Mouse (Mus musculus) urinary bladder, postnatal 36 days (tissue): ENCODE results near the gene Kcnn3.

ENCODE experiments used
- DNase-seq, 2 experiments: peaks; one replicate each; pipeline ENCODE4 v3.0.0; 2022; ENCODE audit warnings: low spot score in 2 of 2, mixed read lengths in 1 of 2

The Kcnn3 gene

DNA sequence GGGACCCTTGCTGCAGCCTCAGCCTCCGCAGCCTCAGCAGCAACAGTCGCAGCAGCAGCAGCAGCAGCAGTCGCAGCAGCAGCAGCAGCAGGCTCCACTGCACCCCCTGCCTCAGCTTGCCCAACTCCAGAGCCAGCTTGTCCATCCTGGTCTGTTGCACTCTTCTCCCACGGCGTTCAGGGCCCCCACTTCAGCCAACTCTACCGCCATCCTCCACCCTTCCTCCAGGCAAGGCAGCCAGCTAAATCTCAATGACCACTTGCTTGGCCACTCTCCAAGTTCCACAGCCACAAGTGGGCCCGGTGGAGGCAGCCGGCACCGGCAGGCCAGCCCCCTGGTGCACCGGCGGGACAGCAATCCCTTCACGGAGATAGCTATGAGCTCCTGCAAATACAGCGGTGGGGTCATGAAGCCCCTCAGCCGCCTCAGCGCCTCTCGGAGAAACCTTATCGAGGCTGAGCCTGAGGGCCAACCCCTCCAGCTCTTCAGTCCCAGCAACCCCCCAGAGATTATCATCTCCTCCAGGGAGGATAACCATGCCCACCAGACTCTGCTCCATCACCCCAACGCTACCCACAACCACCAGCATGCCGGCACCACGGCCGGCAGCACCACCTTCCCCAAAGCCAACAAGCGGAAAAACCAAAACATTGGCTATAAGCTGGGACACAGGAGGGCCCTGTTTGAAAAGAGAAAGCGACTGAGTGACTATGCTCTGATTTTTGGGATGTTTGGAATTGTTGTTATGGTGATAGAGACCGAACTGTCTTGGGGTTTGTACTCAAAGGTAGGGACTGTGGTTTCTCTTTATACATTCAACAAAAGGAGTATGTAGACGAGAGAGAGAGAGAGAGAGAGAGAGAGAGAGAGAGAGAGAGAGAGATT, 896 bp downstream of the Kcnn3 start:
- DNase-seq: no peak

- DNase-seq: no peak
These were observed 1.5 kb downstream of the Kcnn3 start for GRCm38 (mm10) chr3:89521503-89521854.

DNA sequence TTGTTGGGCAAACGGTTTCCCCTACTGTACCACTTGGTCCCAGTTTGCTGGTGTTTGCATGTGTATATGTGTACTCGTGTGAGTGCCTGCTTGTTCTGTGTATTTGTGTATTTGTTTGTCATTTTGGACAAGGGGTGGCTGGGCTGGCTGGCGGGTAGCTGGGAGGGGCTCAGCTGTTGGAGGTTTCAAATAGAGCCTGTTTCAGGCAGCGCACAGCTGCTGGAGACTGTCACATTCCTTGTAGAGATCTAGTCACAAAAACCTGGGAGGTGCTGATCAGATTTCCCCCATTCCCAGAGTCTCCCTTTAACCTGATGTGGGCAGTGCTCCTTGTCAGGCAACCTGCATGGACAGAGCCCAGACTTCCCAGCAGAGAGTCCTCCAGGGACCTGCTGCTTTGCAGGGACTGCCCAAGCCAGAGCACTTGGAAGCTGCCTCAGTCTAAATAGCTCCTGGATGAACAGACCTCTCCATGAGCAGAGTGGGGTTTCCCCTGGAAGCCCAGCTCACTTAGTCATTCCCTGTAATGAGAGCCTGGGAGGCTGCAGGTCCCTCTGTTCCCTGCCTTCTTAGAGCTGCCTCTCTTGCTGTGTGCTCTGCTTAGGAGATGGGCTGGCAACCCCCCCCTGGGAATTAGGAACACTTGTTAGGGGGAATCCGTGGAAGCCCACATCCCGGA, 2.6 kb downstream of the Kcnn3 start:
- no peak for DNase-seq

DNA sequence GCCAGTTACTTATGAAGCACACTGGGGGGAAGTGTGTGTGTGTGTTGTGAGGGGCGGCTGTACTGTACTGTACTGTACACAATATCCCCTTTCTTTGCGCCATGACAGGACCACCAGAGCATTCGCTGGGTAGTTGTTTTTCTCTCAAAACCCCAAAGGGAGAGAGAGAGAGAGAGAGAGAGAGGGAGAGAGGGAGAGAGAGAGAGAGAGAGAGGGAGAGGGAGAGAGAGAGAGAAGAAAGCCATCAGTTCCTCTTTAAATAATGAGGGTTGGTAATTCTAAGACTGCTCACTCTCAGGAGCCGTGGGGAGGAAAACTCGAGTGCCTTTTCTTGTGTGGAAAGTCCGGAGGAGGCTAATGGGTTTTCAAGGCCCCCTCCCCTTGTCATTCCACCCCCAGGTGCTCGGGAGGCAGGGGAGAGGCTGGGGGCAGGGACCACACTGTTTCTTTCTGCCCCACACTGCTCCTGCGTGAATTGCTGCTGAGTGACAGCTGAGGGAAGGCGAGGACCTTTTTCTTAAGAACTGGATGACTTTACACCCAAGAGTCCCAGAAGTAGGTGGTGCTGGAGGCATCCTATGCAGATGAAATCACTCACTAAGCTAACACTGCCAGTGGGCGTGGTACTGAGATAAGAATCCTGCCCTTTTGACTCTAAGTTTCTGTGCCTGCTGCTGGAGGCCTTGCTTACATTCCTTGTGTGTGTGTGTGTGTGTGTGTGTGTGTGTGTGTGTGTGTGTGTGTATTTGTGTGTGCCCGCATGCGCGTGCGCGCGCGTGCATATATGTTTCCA, 6.5 kb downstream of the Kcnn3 start:
- DNase-seq: peak; percentile 46 to 64

- no peak for DNase-seq
These were observed 9.8 kb downstream of the Kcnn3 start for GRCm38 (mm10) chr3:89529796-89530195.

DNA sequence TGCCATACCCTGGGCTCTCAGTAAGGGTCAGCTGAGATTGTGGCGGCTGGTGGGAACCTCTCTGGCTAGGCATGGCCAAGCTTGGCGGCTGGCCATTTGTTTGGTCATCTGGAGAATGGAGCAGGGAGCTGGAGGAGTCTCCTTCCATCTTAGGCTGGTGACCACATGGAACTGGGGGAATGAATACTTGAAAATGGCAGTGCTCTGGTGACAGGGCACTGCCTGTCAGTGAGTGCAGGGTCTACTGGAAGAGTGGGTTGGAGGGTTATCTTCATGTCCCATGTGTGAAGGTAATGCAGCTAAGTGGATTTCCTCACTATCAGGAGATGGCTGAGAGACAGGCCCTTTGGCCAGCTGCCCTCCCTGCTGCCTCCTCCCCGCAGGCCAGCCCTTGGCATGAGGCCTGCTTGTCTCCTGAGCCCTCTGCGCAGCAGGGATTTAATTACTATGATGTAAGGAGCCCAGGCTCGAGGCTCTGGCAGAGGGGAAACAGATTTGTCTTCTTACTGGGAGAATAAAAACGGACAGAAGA, 14.7 kb downstream of the Kcnn3 start:
- DNase-seq: peak in 1 of 2 experiments; percentile 68

GRCm38 (mm10) chr3:89535147-89535546, 15.2 kb downstream of the Kcnn3 start:
- DNase-seq: no peak

- no peak for DNase-seq
These were observed 19.2 kb downstream of the Kcnn3 start for GRCm38 (mm10) chr3:89539036-89539739.

DNA sequence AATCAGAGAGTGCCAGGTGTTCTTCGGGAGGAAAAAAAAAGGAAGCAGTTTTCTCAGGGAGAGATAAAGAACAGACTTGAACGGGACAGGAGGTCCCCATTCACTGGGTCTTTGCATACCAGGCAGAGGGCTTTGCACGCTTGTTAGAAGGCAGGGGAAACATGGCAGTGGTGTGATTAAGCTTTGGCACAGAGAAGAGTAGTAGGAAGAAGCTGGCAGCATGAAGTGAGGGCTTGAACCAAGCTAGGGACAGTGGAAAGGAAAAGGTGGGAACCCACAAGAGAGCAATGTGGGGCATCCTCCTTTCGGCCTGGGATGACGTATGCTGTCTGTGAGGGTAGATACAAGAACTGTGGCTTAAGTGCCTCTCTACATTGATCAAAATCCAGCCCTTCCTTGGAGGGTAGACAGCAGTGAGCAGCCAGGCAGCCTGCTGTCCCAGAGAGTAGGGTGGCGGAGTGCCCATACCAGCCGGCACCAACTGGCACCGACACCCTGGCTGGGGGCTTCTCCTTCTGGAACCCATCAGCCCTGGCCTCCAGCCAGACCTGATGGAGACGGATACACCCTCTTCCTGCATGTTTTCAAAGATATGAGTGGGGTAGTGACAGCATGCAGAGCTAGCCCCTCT, 19.9 kb downstream of the Kcnn3 start:
- no peak for DNase-seq

- DNase-seq: no peak
These were observed 20.4 kb downstream of the Kcnn3 start for GRCm38 (mm10) chr3:89540371-89540743.

- no peak for DNase-seq
These were observed 27.0 kb downstream of the Kcnn3 start for GRCm38 (mm10) chr3:89546951-89547350.

DNA sequence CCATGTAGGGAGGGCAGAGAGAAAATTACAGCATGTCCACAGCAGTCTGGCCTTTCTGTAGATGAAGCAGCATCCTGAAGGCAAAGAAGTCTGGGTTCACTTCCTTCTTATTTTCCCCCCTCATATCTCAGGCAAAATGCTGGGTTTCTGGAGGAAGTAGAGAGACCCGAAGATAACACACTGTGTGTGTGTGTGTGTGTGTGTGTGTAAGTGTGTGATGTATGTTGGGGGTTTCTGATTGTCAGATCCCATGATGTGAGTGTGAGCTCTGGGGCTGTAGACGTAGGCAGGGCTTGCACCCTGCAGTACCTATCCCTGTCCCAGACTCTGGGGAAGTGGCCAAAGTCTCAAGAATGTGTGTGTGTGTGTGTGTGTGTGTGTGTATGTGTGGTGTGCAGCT, 28.8 kb downstream of the Kcnn3 start:
- no peak for DNase-seq

GRCm38 (mm10) chr3:89549488-89549887, 29.5 kb downstream of the Kcnn3 start:
- DNase-seq: no peak

DNA sequence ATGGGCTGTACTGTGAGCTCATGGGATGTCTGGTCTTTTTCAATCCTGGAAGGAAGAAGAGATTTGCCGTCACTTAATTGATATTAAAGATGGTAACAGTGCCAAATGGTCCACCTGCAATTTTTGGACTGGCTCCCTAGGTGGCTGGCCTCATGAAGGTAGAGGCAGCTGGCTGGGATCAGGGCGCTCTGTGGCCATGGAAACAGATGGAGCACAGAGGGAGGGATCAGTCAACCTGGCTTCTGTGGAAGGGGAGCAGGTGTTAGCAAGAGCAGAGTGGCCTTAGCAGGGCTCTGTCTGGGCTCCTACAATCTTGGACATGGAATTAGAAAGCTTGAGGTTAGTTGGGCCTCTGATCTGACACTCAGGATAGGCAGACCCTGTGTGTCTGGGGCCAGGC, 31.9 kb downstream of the Kcnn3 start:
- DNase-seq: no peak

DNA sequence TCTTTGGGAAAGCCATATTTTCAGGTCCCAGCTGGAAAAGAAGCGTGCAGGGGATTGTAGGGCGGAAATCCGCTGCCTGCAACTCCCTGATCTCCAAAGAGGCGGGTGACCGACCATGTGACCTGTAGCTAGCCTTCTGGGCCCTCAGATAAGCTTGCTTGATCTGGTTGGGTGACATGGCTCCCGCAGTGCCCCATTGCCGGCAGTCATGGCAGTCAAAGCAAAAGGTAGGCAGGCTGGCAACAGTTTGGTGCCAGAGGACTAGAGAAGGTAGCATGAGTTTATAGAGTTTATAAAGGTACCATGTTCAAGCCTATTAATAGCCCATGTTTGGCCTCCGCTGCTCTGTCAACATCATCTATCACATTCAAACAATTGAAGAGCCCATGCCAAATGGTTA, 33.5 kb downstream of the Kcnn3 start:
- DNase-seq: no peak

GRCm38 (mm10) chr3:89553946-89554345, 34.0 kb downstream of the Kcnn3 start:
- no peak for DNase-seq

DNA sequence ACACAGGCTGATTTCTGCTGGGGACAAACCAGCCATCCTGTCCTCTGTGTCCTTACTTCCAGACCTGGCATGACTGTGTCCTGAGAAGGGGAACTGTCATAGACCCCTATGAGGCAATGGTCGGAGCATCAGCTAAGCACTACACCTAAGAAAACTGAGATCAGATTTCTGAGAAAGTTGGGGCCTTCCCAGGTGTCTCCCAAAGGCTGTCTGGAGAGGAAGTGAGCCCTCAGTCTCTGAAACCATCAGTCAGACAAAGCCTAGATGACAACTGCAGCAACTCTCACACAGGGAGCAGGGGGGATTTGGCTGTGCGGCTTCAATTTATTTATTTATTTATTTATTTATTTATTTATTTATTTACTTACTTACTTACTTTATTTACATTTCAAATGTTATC, 34.6 kb downstream of the Kcnn3 start:
- no peak for DNase-seq

DNA sequence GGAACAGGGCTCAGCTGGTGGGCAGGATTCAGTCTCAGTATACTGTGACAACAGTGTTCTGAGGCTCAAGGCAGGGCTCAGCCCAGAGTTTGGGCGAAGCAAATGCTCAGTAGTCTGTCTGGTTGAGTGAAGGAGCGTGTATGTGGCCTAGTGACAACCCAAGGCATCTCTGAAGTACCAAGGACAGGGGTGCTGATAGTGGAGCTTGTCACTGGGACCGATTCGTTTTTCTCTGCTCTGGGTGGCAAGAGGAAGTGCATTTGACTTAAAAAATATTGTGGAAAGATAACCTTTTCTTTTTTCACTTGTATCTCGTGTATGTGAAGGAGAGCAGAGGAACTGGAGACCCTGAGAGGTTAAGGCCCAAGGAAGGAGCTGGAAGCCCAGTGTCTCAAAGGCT, 37.8 kb downstream of the Kcnn3 start:
- no peak for DNase-seq

GRCm38 (mm10) chr3:89558972-89559910, 39.3 kb downstream of the Kcnn3 start:
- DNase-seq: no peak

- DNase-seq: no peak
These were observed 41.4 kb downstream of the Kcnn3 start for GRCm38 (mm10) chr3:89561386-89561785.
